Mouse (Mus musculus) erythroblast, embryonic 14.5 days (primary cell): ENCODE measurements around the gene Ildr1.

ENCODE experiments used
- GATA1 ChIP-seq: IDR thresholded peaks from 2 replicates; pipeline ENCODE4 v1.6.1; 2012; ENCODE audit warnings: low read length, inconsistent platforms, mixed read lengths
- TAL1 ChIP-seq: IDR thresholded peaks from 3 replicates; pipeline ENCODE4 v1.6.1; 2012; ENCODE audit warnings: low read length, inconsistent platforms, mixed read lengths

- TF ChIP-seq TAL1 = no peak
- TF ChIP-seq GATA1 = no peak
Measured at GRCm38 (mm10) chr16:36697331-36697730, 3.6 kb downstream of the Ildr1 start.
